Mouse (Mus musculus) megakaryocyte, embryonic 14.5 days (primary cell): ENCODE measurements at regions not wholly inside any gene's neighbourhood (a gene's known extent, or its start where the extent isn't known, plus 50 kb on each side); places are given as distances from the start of the nearest gene placed in this dataset.
"Not testable (repeated sequence)": the region's sequence is repeated elsewhere in the genome, so short reads cannot be mapped to it uniquely, and the experiment has no call there.

ENCODE experiments used
- FLI1 ChIP-seq: IDR thresholded peaks from 2 replicates; pipeline ENCODE4 v1.6.1; 2012; ENCODE audit warnings: low read length, inconsistent platforms, mixed read lengths
- GATA1 ChIP-seq: IDR thresholded peaks from 3 replicates; pipeline ENCODE4 v1.6.1; 2012; ENCODE audit warnings: mixed read lengths, low read length, inconsistent platforms, borderline replicate concordance

DNA sequence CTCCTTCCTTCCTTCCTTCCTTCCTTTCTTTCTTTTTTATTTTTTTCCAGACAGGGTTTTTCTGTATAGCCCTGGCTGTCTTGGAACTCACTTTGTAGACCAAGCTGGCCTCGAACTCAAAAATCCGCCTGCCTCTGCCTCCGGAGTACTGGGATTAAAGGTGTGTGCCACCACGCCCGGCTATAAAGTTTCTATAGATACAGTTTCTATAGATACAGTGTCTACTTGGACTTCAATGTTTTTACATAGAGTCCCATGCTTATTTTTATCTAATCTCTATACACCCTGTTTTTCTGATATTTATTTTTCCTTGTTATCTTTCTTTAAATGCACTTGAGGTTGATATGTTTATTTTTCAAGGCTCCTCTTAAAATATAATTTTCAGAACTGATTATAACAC is 364.0 kb downstream of the Sfmbt2 start:
- not testable (repeated sequence) for TF ChIP-seq GATA1, FLI1
